Mouse (Mus musculus) heart, adult 8-10 months (tissue): ENCODE measurements around the gene Cox17. TPM values are rescaled to one million over a fixed set of nuclear protein-coding genes. Genes with fewer than 3 reads are reported as not detected.
A peak's percentile ranks its signal among the peaks of the same experiment; 100 is the strongest.
"Not testable (repeated sequence)": the region's sequence is repeated elsewhere in the genome, so short reads cannot be mapped to it uniquely, and the experiment has no call there.

Source experiments
- DNase-seq: peaks from one replicate; pipeline ENCODE4 v3.0.0; 2022; ENCODE audit warnings: low spot score
- total RNA-seq, 4 experiments: library from RNA; stranded (reverse); gene quantifications; 2 replicates each; pipeline ENCODE4 v1.2.4; 2022

The Cox17 gene
- total RNA-seq, result 100 to 1,000 TPM; 269 to 387 (median 331) TPM

DNA sequence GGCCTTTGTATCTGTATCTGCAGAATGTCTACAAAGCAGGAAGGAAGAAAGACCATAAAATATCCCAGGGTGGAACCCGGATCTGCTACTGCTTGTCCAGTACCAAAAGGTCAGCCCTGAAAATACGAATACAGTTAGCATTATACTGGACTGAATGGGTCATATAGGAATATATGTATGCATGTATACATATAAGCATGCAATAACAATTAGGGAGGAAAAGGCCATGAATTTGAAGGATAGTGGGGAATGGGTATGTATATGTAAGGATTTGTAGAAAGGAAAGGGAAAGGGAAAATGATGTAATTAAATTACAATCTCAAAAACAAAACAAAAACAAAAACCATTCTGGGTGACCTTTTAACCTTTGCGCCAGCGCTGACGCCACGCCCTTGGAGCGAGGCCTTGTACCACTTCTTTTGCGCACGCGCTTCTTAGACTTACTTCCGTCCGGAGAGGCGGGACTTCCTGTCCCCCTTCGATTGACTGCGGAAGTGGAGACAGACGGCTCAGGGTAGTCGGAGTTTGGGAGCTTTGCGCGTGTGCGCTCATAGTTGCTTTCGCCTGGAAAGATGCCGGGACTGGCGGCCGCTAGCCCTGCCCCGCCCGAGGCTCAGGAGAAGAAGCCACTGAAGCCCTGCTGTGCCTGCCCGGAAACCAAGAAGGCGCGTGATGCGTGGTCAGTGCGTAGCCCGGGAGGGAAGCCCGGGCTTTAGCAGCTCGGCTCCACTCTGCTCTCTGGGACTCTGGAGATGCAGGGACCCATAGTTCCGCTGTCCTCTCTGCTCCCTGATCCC is at the start of gene Cox17, which contains the start of gene Gm21987:
TSS of gene Cox17 (plus strand) at position 463 of the 797 bp plus-strand sequence.
TSS of gene Gm21987 (plus strand) at position 512 of the 797 bp plus-strand sequence.
- peak; percentile 97 for DNase-seq

- DNase-seq, result no peak
Measured at GRCm38 (mm10) chr16:38298410-38298809, 48.4 kb upstream of the Cox17 start.

DNA sequence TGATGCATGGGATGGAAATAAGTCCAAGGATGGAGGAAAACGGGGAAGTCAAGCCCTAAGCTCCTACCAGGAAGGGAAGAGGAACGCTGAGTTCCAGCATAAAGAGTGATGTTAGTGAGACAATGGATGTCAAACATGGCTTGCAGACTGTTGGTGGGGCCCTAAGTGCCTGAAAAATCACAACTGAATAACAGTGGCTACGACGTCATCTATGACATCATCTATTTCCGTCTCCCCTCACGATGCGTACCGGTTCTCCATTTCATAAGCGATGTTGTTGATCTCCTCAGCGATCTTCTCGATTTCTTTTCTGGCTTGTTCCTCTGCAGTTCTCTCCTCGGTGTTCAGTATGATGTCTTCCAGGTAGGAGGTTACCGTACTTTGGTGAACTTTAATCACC is 44.4 kb upstream of the Cox17 start:
- no peak for DNase-seq

DNA sequence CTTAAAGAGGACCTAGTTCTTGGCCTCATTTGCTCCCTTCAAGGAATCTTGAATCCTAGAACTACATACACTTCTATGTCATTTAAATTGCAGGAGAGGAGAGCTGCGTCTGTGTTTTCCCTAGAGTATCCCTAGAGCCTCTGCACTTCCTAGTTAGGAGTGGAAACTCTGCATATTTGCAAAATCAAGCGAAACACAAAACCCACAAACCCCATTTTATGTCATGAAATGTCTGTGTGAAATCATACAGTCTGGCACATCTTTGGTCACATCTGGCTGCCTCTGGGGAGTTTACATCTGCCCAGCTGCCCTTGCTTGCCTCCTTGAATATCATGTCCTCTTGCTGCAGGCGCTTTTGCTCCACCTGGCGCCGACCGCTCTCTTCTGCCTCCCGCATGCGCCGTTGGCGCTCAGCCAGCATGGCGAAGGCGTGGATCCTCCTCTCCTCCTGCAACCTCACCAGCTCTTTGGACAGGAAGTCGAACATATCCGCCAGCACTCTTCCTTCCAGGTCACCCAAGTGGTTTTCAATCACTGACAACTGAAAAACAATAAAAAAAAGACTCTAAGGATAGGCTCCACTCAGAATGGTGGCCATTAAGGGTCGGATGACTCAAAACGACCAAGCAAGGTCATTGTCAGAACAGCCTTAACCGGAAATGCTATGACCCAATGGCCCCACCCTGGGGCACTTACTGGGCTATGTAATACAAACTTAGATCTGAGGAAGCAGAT is 42.2 kb upstream of the Cox17 start:
- DNase-seq, result no peak

GRCm38 (mm10) chr16:38306571-38307220 is 40.1 kb upstream of the Cox17 start:
- no peak for DNase-seq

DNA sequence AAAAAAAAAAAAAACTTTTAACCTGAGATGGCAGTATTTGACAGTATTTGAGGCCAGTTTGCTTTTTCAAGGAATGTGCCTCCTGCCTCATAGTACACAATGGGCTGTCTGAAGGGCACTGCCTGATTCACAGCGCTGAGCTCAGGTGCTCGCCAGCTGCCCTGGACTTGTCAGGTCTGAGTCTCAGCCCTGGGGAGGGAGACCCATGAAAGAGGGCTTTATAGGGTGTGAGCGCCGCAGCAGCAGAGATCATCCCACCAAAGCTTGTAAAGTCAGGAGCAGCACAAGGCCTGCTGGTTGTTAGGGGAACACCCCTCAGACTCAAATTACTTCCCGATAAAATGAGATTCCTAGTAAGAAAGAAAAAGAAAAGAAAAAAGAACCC is 39.6 kb upstream of the Cox17 start:
- DNase-seq, result no peak

DNA sequence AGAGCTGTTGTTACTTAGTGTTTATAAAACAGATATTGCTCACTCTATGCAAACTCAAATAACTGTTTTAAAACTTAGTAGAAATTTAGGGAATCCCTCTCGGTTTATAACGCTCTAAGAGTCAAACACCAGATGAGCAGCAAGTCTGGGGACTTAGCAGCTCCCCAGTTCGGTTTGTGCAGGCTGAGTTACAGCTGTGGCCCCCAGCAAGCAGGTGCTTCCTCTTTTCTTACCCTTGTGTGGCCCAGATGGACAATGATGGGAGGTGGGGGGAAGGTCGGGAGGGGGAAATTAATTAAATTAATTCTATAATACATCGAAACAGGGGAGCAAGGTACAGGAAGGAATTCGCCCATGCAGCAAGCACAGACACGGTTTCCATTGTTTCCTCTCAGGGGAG is 39.1 kb upstream of the Cox17 start:
- DNase-seq, result no peak

- no peak for DNase-seq
Measured at GRCm38 (mm10) chr16:38308195-38308594, 38.6 kb upstream of the Cox17 start.

- no peak for DNase-seq
Measured at GRCm38 (mm10) chr16:38318492-38318891, 28.3 kb upstream of the Cox17 start.

- no peak for DNase-seq
Measured at GRCm38 (mm10) chr16:38319087-38319486, 27.7 kb upstream of the Cox17 start.

DNA sequence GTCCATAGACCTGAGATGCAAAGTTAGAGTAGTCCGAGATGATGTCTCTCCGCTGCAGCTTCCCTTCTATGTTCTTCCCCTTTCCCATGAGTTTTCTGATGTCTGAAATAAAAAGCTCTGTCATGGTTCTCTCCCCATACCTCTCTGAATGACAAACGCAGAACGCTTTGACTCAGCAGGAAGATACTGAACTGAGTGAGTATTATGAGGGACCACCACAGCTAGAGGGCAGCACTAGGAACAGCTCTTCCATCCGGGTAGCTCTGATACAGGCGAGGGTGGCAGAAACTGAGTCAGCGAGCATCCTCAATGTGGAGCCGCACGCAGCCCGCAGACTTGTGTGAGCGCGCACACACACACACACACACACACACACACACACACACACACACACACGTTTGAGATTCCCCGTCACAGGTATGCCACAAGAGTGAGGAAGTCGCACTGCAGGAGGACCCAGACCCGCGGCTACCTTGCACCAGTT is 25.3 kb upstream of the Cox17 start:
- no peak for DNase-seq

GRCm38 (mm10) chr16:38324311-38324710 is 22.5 kb upstream of the Cox17 start:
- no peak for DNase-seq

GRCm38 (mm10) chr16:38326778-38327397 is 19.9 kb upstream of the Cox17 start:
- no peak for DNase-seq

DNA sequence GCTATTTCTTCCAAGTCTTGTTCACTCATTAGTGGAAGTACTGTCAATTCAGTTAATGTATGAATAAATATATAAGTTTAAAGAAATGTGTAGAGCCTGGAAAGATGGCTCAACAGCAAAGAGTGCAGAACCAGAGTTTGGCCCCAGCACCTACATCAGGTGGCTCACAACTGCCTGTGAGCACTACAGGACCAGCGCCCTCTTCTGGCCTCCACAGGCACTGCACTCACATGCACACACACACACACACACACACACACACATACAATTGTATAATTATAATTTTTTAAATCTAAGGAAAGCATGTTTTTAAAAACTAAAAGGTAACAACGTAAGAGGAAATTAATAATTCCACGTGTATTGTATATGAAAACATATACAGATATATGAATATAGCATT is 17.5 kb upstream of the Cox17 start:
- DNase-seq, result no peak

GRCm38 (mm10) chr16:38334431-38334830 is 12.4 kb upstream of the Cox17 start:
- DNase-seq, result no peak

- not testable (repeated sequence) for DNase-seq
Measured at GRCm38 (mm10) chr16:38338077-38338476, 8.7 kb upstream of the Cox17 start.

DNA sequence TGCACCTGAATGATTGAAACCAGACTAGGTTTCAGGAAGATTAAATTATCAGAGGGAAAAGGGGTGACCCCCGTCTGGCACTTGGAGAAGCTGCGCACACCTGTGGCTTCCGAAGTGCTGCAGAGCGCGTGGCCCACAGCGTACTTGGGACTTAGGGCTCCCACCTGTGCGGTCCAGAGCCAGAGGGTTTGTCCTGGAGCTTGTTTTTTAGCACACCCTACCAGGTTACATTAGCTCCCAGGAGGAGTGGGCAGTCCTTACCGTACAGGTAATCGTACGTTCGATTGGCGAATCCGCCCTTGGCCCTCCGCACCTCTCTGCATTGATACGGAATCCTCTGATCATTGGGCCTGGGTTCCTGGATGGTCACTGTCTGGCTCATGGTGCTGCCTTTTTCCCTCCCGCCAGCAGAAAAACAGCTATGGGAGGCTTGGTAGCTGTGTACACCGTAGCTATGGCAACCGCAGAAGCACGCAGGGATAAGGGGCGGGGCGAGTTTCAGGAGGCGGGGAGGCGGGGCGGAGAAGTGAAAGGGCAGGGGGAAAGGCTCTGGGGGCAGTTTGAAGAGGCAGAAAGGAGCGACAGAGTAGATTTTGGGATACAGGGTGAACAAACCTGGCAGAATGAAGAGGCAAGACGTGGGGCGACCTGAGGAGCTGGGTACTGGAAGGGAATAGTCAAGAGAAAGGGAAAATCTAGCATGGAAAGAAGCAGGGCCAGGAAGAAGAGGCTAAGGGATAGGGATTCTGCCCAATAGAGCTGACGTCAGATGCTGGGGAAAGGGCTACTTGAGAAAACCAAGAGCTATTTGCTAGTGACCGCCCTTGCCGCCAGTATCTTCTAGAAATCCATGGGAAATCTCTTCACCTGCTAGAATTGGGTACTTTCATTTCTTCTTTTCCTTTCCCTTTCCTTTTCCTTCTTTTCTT is 5.1 kb upstream of the Cox17 start, which contains the start of gene Maats1:
TSS of gene Maats1 (minus strand) at position 748 of the 929 bp plus-strand sequence.
- peak; percentile 76 for DNase-seq

- peak; percentile 64 for DNase-seq
Measured at GRCm38 (mm10) chr16:38344941-38345725, 1.7 kb upstream of the Cox17 start.

DNA sequence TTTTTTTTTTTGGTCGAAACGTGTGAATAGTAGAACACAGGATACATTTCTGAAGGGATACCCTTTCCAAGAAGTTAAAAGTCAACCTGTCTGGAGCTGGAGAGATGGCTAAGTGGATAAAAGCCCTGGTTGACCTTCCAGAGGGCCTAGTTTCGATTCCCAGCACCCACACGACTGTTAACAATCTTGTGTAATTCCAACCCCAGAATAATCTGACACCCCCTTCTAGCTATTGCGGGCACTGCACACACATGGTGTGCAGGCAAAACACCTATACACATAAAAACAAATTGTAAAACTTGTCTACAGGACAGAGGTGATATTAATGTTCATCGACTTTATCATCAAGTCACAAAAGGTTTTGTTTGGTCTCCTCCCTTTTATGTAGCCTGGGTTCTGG is 797 bp downstream of the Cox17 start:
- no peak for DNase-seq
